Mouse (Mus musculus) kidney, postnatal 25 days (tissue): ENCODE data around the gene 4930523C07Rik.

Source experiments
- DNase-seq, 2 experiments: peaks; one replicate each; pipeline ENCODE4 v3.0.0; 2021; ENCODE audit warnings: mixed read lengths in 2 of 2

Gene 4930523C07Rik

DNA sequence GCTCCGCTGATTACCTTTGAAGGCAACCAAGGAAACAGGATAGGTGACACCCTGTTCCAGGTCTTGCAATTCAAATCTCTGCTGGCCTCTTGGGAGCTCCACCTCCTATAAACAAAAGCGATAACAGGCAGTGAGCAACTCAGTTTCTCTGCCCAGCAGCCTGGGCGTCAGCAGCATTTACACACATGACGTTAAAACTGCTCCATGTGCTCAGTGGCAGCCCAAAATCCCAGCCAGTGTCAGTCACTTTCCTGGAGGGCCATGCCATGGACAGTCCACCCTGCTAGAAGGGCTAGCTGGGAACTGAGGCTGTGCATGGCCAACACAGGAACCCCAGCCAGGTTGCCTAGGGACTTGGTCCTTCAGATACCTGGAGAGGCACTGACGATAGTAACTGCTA lies 61.2 kb downstream of the 4930523C07Rik start:
- no peak for DNase-seq

DNA sequence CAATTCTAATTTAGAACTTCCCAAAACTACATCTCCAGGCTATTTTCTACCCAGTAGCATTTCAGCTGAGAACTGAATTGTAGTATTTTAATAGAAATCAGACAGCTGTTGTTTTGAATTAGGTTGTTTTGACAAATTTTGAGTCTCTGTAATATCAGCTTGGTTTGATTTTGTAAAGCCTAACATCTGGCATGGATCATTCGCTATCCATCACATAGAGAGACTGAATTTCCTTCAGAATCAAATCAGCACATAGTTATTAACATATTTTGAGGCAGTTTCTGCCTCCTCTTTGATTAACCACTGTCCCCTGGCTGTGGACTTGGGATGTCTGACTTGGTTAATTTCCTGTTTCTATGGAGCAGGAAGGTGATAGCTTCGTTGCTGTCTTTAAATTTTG lies 64.4 kb downstream of the 4930523C07Rik start:
- no peak for DNase-seq

DNA sequence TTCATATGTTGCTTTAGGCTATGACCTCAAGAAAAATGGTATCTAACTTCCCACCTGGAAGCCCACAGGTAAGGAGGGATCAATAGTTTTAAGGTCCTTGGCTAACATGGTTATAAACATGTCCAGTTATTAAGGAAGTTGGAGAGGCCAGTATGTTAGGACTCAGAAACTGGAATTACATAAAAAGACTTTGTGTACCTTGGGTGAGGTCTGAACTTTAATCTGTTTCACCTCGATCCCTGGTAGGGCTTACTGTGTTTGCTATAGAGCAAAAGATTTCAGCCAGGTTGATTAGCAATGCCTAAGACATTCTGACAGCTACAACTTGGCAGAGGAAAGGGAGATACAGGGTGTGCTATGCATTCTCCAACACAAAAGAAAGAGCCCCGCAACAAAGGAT lies 79.8 kb downstream of the 4930523C07Rik start:
- DNase-seq, result no peak
